Mouse (Mus musculus): ENCODE data around the gene Pdlim5. TPM values are rescaled to one million over a fixed set of nuclear protein-coding genes. Genes with fewer than 3 reads are reported as not detected.

Gene Pdlim5
- polyA plus RNA-seq, 1 experiment from 2014 or later = 51.4 TPM

- peaks cover 3% of the 10 kb centered on the region; the same call in 1 of the 2 replicates for H3K4me1 ChIP-seq (ENCODE audit: control insufficient read depth, insufficient read depth, low read length)
- H3K4me3 ChIP-seq (ENCODE audit: low read length) = no peak overlapping the region
- no peak overlapping the region for H3K4me2 ChIP-seq (replicated peaks; ENCODE audit: low read depth, low read length)
- no peak overlapping the region for H3K27ac ChIP-seq (ENCODE audit: low read depth, low read length)
- H3K27me3 ChIP-seq (ENCODE audit: control insufficient read depth, insufficient read depth, low read length) = no peaks in the 10 kb centered on the region
- no peak overlapping the region for H3K9ac ChIP-seq (ENCODE audit: low read depth, low read length)
- ATAC-seq (ENCODE audit: low FRiP score, low TSS enrichment) = peak; percentile 85; the same call in 1 of the 2 replicates
- no peaks in the 10 kb centered on the region for H3K36me3 ChIP-seq (ENCODE audit: control insufficient read depth, insufficient read depth, low read length)
- WGBS = 55% methylated on average over 4 of the region's 4 CpGs
- no peaks in the 10 kb centered on the region for H3K9me3 ChIP-seq (ENCODE audit: control insufficient read depth, low read length)
These were observed 57.4 kb downstream of the Pdlim5 start for GRCm38 (mm10) chr3:142338058-142338457.

GRCm38 (mm10) chr3:142334496-142334895, 61.0 kb downstream of the Pdlim5 start:
- H3K9me3 ChIP-seq (ENCODE audit: control insufficient read depth, low read length) = no peaks in the 10 kb centered on the region
- H3K27me3 ChIP-seq (ENCODE audit: control insufficient read depth, insufficient read depth, low read length) = no peaks in the 10 kb centered on the region
- H3K36me3 ChIP-seq (ENCODE audit: control insufficient read depth, insufficient read depth, low read length) = no peaks in the 10 kb centered on the region
- no peak overlapping the region for H3K9ac ChIP-seq (ENCODE audit: low read depth, low read length)
- no peak overlapping the region for H3K27ac ChIP-seq (ENCODE audit: low read depth, low read length)
- no peak overlapping the region for H3K4me3 ChIP-seq (ENCODE audit: low read length)
- WGBS = 89% methylated on average over 3 of the region's 3 CpGs
- no peak for ATAC-seq (ENCODE audit: low FRiP score, low TSS enrichment)
- peaks cover 14% of the 10 kb centered on the region; the same call in 1 of the 2 replicates for H3K4me1 ChIP-seq (ENCODE audit: control insufficient read depth, insufficient read depth, low read length)
- H3K4me2 ChIP-seq (replicated peaks; ENCODE audit: low read depth, low read length) = no peak overlapping the region

- H3K9ac ChIP-seq (ENCODE audit: low read depth, low read length) = no peak overlapping the region
- H3K27me3 ChIP-seq (ENCODE audit: control insufficient read depth, insufficient read depth, low read length) = no peaks in the 10 kb centered on the region
- H3K4me3 ChIP-seq (ENCODE audit: low read length) = no peak overlapping the region
- no peaks in the 10 kb centered on the region for H3K9me3 ChIP-seq (ENCODE audit: control insufficient read depth, low read length)
- no peaks in the 10 kb centered on the region for H3K36me3 ChIP-seq (ENCODE audit: control insufficient read depth, insufficient read depth, low read length)
- no peak overlapping the region for H3K27ac ChIP-seq (ENCODE audit: low read depth, low read length)
- no peak for ATAC-seq (ENCODE audit: low FRiP score, low TSS enrichment)
- no peak overlapping the region for H3K4me2 ChIP-seq (replicated peaks; ENCODE audit: low read depth, low read length)
- H3K4me1 ChIP-seq (ENCODE audit: control insufficient read depth, insufficient read depth, low read length) = peaks cover 11% of the 10 kb centered on the region; the same call in 1 of the 2 replicates
- WGBS = 95% methylated on average over 1 of the region's 1 CpGs
These were observed 62.0 kb downstream of the Pdlim5 start for GRCm38 (mm10) chr3:142333458-142333857.

- H3K9ac ChIP-seq (ENCODE audit: low read depth, low read length) = no peak overlapping the region
- H3K27ac ChIP-seq (ENCODE audit: low read depth, low read length) = no peak overlapping the region
- peaks cover 11% of the 10 kb centered on the region; the same call in 1 of the 2 replicates for H3K4me1 ChIP-seq (ENCODE audit: control insufficient read depth, insufficient read depth, low read length)
- no peaks in the 10 kb centered on the region for H3K9me3 ChIP-seq (ENCODE audit: control insufficient read depth, low read length)
- 72% methylated on average over 4 of the region's 4 CpGs for WGBS
- no peak for ATAC-seq (ENCODE audit: low FRiP score, low TSS enrichment)
- H3K27me3 ChIP-seq (ENCODE audit: control insufficient read depth, insufficient read depth, low read length) = no peaks in the 10 kb centered on the region
- no peak overlapping the region for H3K4me2 ChIP-seq (replicated peaks; ENCODE audit: low read depth, low read length)
- no peaks in the 10 kb centered on the region for H3K36me3 ChIP-seq (ENCODE audit: control insufficient read depth, insufficient read depth, low read length)
- H3K4me3 ChIP-seq (ENCODE audit: low read length) = no peak overlapping the region
These were observed 62.8 kb downstream of the Pdlim5 start for GRCm38 (mm10) chr3:142332716-142333115.

- no peak for ATAC-seq (ENCODE audit: low FRiP score, low TSS enrichment)
These were observed 63.5 kb downstream of the Pdlim5 start for GRCm38 (mm10) chr3:142331872-142332554.

GRCm38 (mm10) chr3:142330425-142330824, 65.1 kb downstream of the Pdlim5 start:
- no peak overlapping the region for H3K27ac ChIP-seq (ENCODE audit: low read depth, low read length)
- 24% methylated on average over 3 of the region's 3 CpGs for WGBS
- H3K4me2 ChIP-seq (replicated peaks; ENCODE audit: low read depth, low read length) = no peak overlapping the region
- 0 out of 2 replicates have a peak, but pooled peaks have one; percentile 39 for ATAC-seq (ENCODE audit: low FRiP score, low TSS enrichment)
- peaks cover 11% of the 10 kb centered on the region; the same call in 1 of the 2 replicates for H3K4me1 ChIP-seq (ENCODE audit: control insufficient read depth, insufficient read depth, low read length)
- no peaks in the 10 kb centered on the region for H3K9me3 ChIP-seq (ENCODE audit: control insufficient read depth, low read length)
- no peak overlapping the region for H3K4me3 ChIP-seq (ENCODE audit: low read length)
- H3K36me3 ChIP-seq (ENCODE audit: control insufficient read depth, insufficient read depth, low read length) = no peaks in the 10 kb centered on the region
- H3K27me3 ChIP-seq (ENCODE audit: control insufficient read depth, insufficient read depth, low read length) = no peaks in the 10 kb centered on the region
- no peak overlapping the region for H3K9ac ChIP-seq (ENCODE audit: low read depth, low read length)

More at GRCm38 (mm10) chr3:142331872-142332554, 63.5 kb downstream of the Pdlim5 start:
- WGBS = 78% methylated on average over 4 of the region's 4 CpGs
- H3K4me3 ChIP-seq (ENCODE audit: low read length) = no peak overlapping the region
- H3K27ac ChIP-seq (ENCODE audit: low read depth, low read length) = no peak overlapping the region
- no peak overlapping the region for H3K9ac ChIP-seq (ENCODE audit: low read depth, low read length)
- no peaks in the 10 kb centered on the region for H3K36me3 ChIP-seq (ENCODE audit: control insufficient read depth, insufficient read depth, low read length)
- no peaks in the 10 kb centered on the region for H3K9me3 ChIP-seq (ENCODE audit: control insufficient read depth, low read length)
- H3K4me2 ChIP-seq (replicated peaks; ENCODE audit: low read depth, low read length) = no peak overlapping the region
- no peaks in the 10 kb centered on the region for H3K27me3 ChIP-seq (ENCODE audit: control insufficient read depth, insufficient read depth, low read length)
- peaks cover 11% of the 10 kb centered on the region; the same call in 1 of the 2 replicates for H3K4me1 ChIP-seq (ENCODE audit: control insufficient read depth, insufficient read depth, low read length)

GRCm38 (mm10) chr3:142323592-142323991, 71.9 kb downstream of the Pdlim5 start:
- Histone ChIP-seq H3K27ac (ENCODE audit: low read depth, low read length) (no peak overlapping the region), H3K27me3 (ENCODE audit: control insufficient read depth, insufficient read depth, low read length) (no peaks in the 10 kb centered on the region), H3K36me3 (ENCODE audit: control insufficient read depth, insufficient read depth, low read length) (no peaks in the 10 kb centered on the region), H3K9me3 (ENCODE audit: control insufficient read depth, low read length) (no peaks in the 10 kb centered on the region), H3K4me1 (ENCODE audit: control insufficient read depth, insufficient read depth, low read length) (no peaks in the 10 kb centered on the region), H3K4me3 (ENCODE audit: low read length) (no peak overlapping the region), H3K4me2 (replicated peaks; ENCODE audit: low read depth, low read length) (no peak overlapping the region), H3K9ac (ENCODE audit: low read depth, low read length) (no peak overlapping the region)
- 66% methylated on average over 6 of the region's 6 CpGs for WGBS
- no peak for ATAC-seq (ENCODE audit: low FRiP score, low TSS enrichment)

- no peaks in the 10 kb centered on the region for H3K9me3 ChIP-seq (ENCODE audit: control insufficient read depth, low read length)
- no peak for ATAC-seq (ENCODE audit: low FRiP score, low TSS enrichment)
- no peak overlapping the region for H3K4me2 ChIP-seq (replicated peaks; ENCODE audit: low read depth, low read length)
- H3K27me3 ChIP-seq (ENCODE audit: control insufficient read depth, insufficient read depth, low read length) = no peaks in the 10 kb centered on the region
- H3K9ac ChIP-seq (ENCODE audit: low read depth, low read length) = no peak overlapping the region
- no peaks in the 10 kb centered on the region for H3K36me3 ChIP-seq (ENCODE audit: control insufficient read depth, insufficient read depth, low read length)
- WGBS = 63% methylated on average over 6 of the region's 6 CpGs
- no peak overlapping the region for H3K27ac ChIP-seq (ENCODE audit: low read depth, low read length)
- no peak overlapping the region for H3K4me3 ChIP-seq (ENCODE audit: low read length)
- no peaks in the 10 kb centered on the region for H3K4me1 ChIP-seq (ENCODE audit: control insufficient read depth, insufficient read depth, low read length)
These were observed 73.6 kb downstream of the Pdlim5 start for GRCm38 (mm10) chr3:142321930-142322329.

GRCm38 (mm10) chr3:142318147-142318546, 77.3 kb downstream of the Pdlim5 start:
- H3K9me3 ChIP-seq (ENCODE audit: control insufficient read depth, low read length) = no peaks in the 10 kb centered on the region
- no peak overlapping the region for H3K4me2 ChIP-seq (replicated peaks; ENCODE audit: low read depth, low read length)
- H3K27ac ChIP-seq (ENCODE audit: low read depth, low read length) = peak overlapping the region; percentile 42; the same call in 1 of the 2 replicates
- H3K9ac ChIP-seq (ENCODE audit: low read depth, low read length) = no peak overlapping the region
- H3K4me1 ChIP-seq (ENCODE audit: control insufficient read depth, insufficient read depth, low read length) = 0 out of 2 replicates have a peak, but pooled peaks cover 4% of the 10 kb centered on the region
- no peaks in the 10 kb centered on the region for H3K36me3 ChIP-seq (ENCODE audit: control insufficient read depth, insufficient read depth, low read length)
- WGBS = 67% methylated on average over 2 of the region's 2 CpGs
- H3K27me3 ChIP-seq (ENCODE audit: control insufficient read depth, insufficient read depth, low read length) = no peaks in the 10 kb centered on the region
- H3K4me3 ChIP-seq (ENCODE audit: low read length) = no peak overlapping the region
- peak; percentile 72; the same call in 1 of the 2 replicates for ATAC-seq (ENCODE audit: low FRiP score, low TSS enrichment)

Measured in kidney, embryonic 14.5 days (tissue).